Mouse (Mus musculus) midbrain, postnatal 0 days (tissue): ENCODE data around the gene St5. TPM values are rescaled to one million over a fixed set of nuclear protein-coding genes. Genes with fewer than 3 reads are reported as not detected.

ENCODE experiments used
- ATAC-seq: fragments of 200-750 bp; cut with Nextera tagmentation; 2 replicates; pipeline ENCODE4 v1.8.0; 2017; ENCODE audit warnings: moderate number of reproducible peaks, mild to moderate bottlenecking, moderate TSS enrichment, moderate library complexity; ENCODE audit not compliant: low FRiP score
- DNase-seq: peaks from one replicate; pipeline ENCODE4 v3.0.0-alpha.2; 2015; ENCODE audit warnings: low spot score
- H3K27ac ChIP-seq: fragments of 300-500 bp; sonication (generic); 2 replicates; pipeline ENCODE4 v1.5.1; 2014; ENCODE audit warnings: low read depth, mild to moderate bottlenecking, low read length, mixed read lengths
- H3K27me3 ChIP-seq: fragments of 300-500 bp; sonication (generic); 2 replicates; pipeline ENCODE4 v1.6.1; 2014; ENCODE audit warnings: low read length, control low read depth, mixed read lengths; ENCODE audit not compliant: insufficient read depth
- H3K36me3 ChIP-seq: fragments of 300-500 bp; sonication (generic); 2 replicates; pipeline ENCODE4 v1.6.1; 2014; ENCODE audit warnings: low read length, control low read depth, mixed read lengths; ENCODE audit not compliant: insufficient read depth
- H3K4me1 ChIP-seq: fragments of 300-500 bp; sonication (generic); 2 replicates; pipeline ENCODE4 v1.6.1; 2014; ENCODE audit warnings: mild to moderate bottlenecking, control low read depth, antibody characterized with exemption, low read length, mixed read lengths; ENCODE audit not compliant: insufficient read depth
- H3K4me2 ChIP-seq: fragments of 300-500 bp; sonication (generic); 2 replicates; pipeline ENCODE4 v1.6.1; 2014; ENCODE audit warnings: low read depth, mild to moderate bottlenecking, low read length, mixed read lengths; ENCODE audit not compliant: poor library complexity, severe bottlenecking
- H3K4me3 ChIP-seq: fragments of 300-500 bp; sonication (generic); 2 replicates; pipeline ENCODE4 v1.5.1; 2014; ENCODE audit warnings: low read depth, mild to moderate bottlenecking, low read length, moderate library complexity
- H3K9ac ChIP-seq: fragments of 300-500 bp; sonication (generic); replicated peaks from 2 replicates; pipeline ENCODE4 v1.6.1; 2014; ENCODE audit warnings: mild to moderate bottlenecking, low read length, moderate library complexity, mixed read lengths; ENCODE audit not compliant: poor library complexity, severe bottlenecking
- H3K9me3 ChIP-seq: fragments of 300-500 bp; sonication (generic); 2 replicates; pipeline ENCODE4 v1.6.1; 2016; ENCODE audit warnings: low read length, control low read depth
- CTCF ChIP-seq: IDR thresholded peaks from 2 replicates; pipeline ENCODE4 v1.5.1; 2016; ENCODE audit warnings: antibody characterized with exemption, mild to moderate bottlenecking
- WGBS: fragments of 180-500 bp; shearing (Covaris S2); extraction: QIAGEN DNeasy Blood & Tissue Kit; methylation state at CpG from one replicate; pipeline ENCODE4 v1.1.7; 2014; 5-methylcytosine and 5-hydroxymethylcytosine counted together
- polyA plus RNA-seq: library from polyadenylated mRNA; unstranded; fragments of >200 nt; fragmentation: Nextera tagmentation; extraction: Ambion mirVana; gene quantifications from 2 replicates; pipeline ENCODE4 v1.2.1, GENCODE M21; 2015
- total RNA-seq: library from RNA; depleted of rRNA; stranded (reverse); fragments of >200 nt; gene quantifications from 2 replicates; pipeline ENCODE4 v1.2.3, GENCODE M21; 2014

Gene St5
- total and polyA plus RNA-seq, 2 experiments from 2014 or later = 14.4 to 48.3 TPM

- H3K4me3 ChIP-seq = no peak overlapping the region
- H3K4me2 ChIP-seq = no peak overlapping the region
- no peak overlapping the region for H3K9ac ChIP-seq
- DNase-seq (peak; percentile 75), ATAC-seq (no peak)
- H3K27ac ChIP-seq = no peak overlapping the region
- TF ChIP-seq CTCF = peak; percentile 90
- 45% methylated on average over 4 of the region's 4 CpGs for WGBS
- no peaks in the 10 kb centered on the region for H3K4me1 ChIP-seq
- no peaks in the 10 kb centered on the region for H3K9me3 ChIP-seq
- H3K27me3 ChIP-seq = no peaks in the 10 kb centered on the region
- H3K36me3 ChIP-seq = peaks cover 6% of the 10 kb centered on the region; the same call in 1 of the 2 replicates
Observed at GRCm38 (mm10) chr7:109707023-109707785, 3.8 kb upstream of the St5 start.

- Histone ChIP-seq H3K4me2 (peak overlapping the region; percentile 74), H3K9ac (no peak overlapping the region; the same call in 1 of the 2 replicates), H3K4me3 (peak overlapping the region; percentile 71), H3K9me3 (no peaks in the 10 kb centered on the region), H3K4me1 (no peaks in the 10 kb centered on the region), H3K27me3 (no peaks in the 10 kb centered on the region), H3K27ac (no peak overlapping the region), H3K36me3 (peaks cover 3% of the 10 kb centered on the region; the same call in 1 of the 2 replicates)
- DNase-seq (no peak), ATAC-seq (no peak)
- no peak for TF ChIP-seq CTCF
- WGBS = 71% methylated on average over 3 of the region's 3 CpGs
Observed at GRCm38 (mm10) chr7:109704461-109704860, 1.1 kb upstream of the St5 start.

GRCm38 (mm10) chr7:109704016-109704377 is 592 bp upstream of the St5 start:
- Histone ChIP-seq H3K27me3 (no peaks in the 10 kb centered on the region), H3K9me3 (no peaks in the 10 kb centered on the region), H3K4me2 (peak overlapping the region; percentile 74), H3K4me1 (no peaks in the 10 kb centered on the region), H3K36me3 (peaks cover 2% of the 10 kb centered on the region; the same call in 1 of the 2 replicates), H3K27ac (peak overlapping the region; percentile 65), H3K9ac (peak overlapping the region; percentile 64), H3K4me3 (peak overlapping the region; percentile 71)
- no peak for ATAC-seq
- peak; percentile 45 for TF ChIP-seq CTCF
- DNase-seq = no peak
- WGBS = 3% methylated on average over 16 of the region's 17 CpGs

GRCm38 (mm10) chr7:109702721-109703120 is 684 bp downstream of the St5 start:
- DNase-seq = no peak
- no peak overlapping the region for H3K27ac ChIP-seq
- WGBS = 46% methylated on average over 4 of the region's 4 CpGs

GRCm38 (mm10) chr7:109700213-109700612 is 3.2 kb downstream of the St5 start:
- no peak for ATAC-seq
- H3K9ac ChIP-seq = no peak overlapping the region
- no peak overlapping the region for H3K27ac ChIP-seq
- TF ChIP-seq CTCF = peak; percentile 29
- H3K4me1 ChIP-seq = no peaks in the 10 kb centered on the region
- H3K4me2 ChIP-seq = no peak overlapping the region
- H3K9me3 ChIP-seq = no peaks in the 10 kb centered on the region
- no peak overlapping the region for H3K4me3 ChIP-seq
- DNase-seq = no peak
- H3K27me3 ChIP-seq = no peaks in the 10 kb centered on the region
- H3K36me3 ChIP-seq = no peaks in the 10 kb centered on the region

More at GRCm38 (mm10) chr7:109702721-109703120, 684 bp downstream of the St5 start:
- Histone ChIP-seq H3K27me3 (no peaks in the 10 kb centered on the region), H3K36me3 (no peaks in the 10 kb centered on the region), H3K9me3 (no peaks in the 10 kb centered on the region), H3K4me1 (no peaks in the 10 kb centered on the region), H3K4me3 (peak overlapping the region; percentile 71; the same call in 1 of the 2 replicates), H3K9ac (0 out of 2 replicates have a peak overlapping the region, but pooled peaks have one; percentile 64), H3K4me2 (peak overlapping the region; percentile 74)
- no peak for TF ChIP-seq CTCF
- no peak for ATAC-seq

- no peak overlapping the region for H3K9ac ChIP-seq
- TF ChIP-seq CTCF = no peak
- no peaks in the 10 kb centered on the region for H3K36me3 ChIP-seq
- DNase-seq = no peak
- H3K4me2 ChIP-seq = no peak overlapping the region
- no peaks in the 10 kb centered on the region for H3K9me3 ChIP-seq
- no peaks in the 10 kb centered on the region for H3K27me3 ChIP-seq
- no peak overlapping the region for H3K27ac ChIP-seq
- 92% methylated on average over 10 of the region's 10 CpGs for WGBS
- no peak overlapping the region for H3K4me3 ChIP-seq
- ATAC-seq = no peak
- H3K4me1 ChIP-seq = no peaks in the 10 kb centered on the region
Observed at GRCm38 (mm10) chr7:109695339-109695726, 8.1 kb downstream of the St5 start.
